Mouse (Mus musculus): ENCODE results near the gene Arg2. TPM values are rescaled to one million over a fixed set of nuclear protein-coding genes. Genes with fewer than 3 reads are reported as not detected.

The Arg2 gene
- under 1 TPM; 0.04 to 0.07 TPM for polyA plus RNA-seq (2012; fragmentation: generic; extraction: Trizol)

DNA sequence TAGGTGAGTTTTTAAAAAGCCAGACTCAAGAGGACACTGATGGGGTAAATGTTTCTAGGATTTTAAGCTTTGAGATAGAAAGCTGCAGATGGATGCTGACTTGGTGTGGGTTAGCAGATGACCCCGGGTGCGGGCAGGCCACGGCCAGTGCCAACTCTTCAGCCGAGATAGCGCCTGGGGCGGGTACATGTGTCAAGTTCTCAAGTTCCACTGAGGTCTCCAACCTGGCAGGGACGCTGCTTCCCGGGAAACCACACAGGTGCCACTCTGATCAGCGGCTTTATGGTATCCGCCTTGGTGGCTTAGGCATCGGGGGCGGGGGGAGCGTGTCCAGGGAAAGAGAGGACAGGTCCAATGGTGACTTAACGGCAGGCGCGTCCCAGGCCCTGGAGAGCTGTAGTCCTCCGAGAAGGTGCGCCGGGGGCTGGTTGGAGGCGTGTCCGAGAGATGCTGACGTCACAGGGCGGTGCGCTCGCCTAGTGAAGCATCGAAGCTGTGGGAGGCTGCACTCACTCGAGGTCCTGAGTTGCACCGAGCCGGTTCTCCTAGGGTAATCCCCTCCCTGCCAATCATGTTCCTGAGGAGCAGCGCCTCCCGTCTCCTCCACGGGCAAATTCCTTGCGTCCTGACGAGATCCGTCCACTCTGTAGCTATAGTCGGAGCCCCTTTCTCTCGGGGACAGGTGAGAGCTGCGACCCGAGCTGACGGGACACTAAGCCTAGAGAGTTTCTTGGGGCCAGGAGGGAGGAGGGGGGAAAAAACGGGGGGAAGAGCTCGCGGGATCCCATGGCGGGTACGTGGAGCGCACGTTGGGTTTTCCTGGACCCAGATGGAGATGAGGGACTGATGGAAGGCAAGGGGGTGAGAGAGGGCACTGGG, at the start of gene Arg2:
TSS of gene Arg2 (plus strand) at position 479 of the 879 bp plus-strand sequence.

DNA sequence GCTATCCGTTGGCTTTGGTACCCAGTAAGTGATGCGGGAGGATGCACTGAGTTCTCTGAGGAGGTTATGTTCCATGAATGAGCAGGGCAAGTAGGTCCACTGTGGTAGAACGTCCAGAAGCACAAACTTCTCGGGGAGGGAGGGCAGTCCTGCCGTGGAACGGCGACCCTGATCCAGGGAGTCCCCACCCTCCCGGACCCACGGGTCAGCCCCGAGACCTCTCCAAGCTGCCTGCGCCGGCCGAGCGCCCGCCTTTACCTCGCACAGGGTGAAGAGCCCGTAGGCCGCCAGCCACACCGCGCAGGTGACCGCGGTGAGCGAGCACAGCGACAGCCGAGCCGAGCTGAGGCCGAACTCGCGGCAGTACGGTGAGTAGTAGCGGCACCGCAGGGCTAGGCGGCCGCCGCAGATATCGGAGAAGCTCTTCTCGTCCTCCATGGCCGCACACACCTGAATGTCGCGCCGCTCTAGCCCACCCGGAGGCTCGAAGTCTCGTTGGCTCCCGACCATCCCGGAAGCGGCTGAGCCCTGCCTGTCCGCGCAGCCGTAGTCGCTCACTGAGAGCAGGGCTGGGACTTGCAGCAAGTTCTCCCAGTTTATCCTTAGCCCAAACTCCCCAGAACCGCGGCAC, 41.3 kb upstream of the Arg2 start, which contains the start of gene Pigh:
TSS of gene Pigh (minus strand) at position 470 of the 631 bp plus-strand sequence.

DNA sequence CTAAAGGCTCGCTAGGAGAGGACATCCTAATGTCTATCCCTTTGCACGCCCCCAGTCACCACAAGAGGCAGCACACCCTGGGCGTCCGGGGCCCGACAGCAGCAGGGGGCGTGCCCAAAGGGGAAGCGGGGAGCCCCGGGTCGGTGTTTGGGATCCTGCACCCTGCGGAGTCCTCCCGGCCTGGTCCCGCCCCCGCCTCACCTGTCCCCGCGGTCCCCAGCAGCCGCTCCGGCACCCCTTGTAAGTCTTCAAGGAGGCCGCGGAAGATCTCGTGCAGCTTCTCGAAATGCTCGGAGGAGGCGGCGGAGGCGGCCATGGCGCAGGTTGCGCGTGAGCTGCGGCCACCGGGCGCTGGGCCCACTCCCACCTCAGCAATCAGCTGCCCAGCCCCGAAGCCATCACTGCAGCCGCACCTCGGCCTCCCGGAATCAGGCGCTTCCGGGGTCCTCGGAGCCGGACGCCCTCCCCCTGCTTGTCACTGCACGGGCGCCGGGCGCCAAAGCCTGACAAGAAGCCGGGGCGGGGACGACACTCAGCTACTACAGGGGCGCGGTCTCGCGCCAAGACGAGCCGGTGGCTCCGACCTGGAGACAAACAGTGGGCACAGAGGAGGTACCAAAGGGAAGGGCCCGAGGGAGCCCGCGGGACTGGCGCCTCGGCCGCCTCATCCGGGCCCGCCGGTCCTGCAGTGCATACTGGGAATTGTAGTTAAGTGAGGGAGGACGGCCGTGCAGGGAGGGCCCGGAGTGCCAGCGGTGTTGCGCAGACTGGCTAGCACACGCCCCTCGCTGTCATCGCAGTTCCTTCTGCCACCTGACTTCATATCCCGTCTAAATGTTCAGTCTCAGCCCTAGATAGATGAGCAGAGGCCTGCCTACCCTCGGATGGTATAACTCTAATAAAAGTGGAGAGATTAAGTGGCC, 41.7 kb downstream of the Arg2 start, which contains the start of gene Vti1b:
TSS of gene Vti1b (minus strand) at position 649 of the 923 bp plus-strand sequence.

DNA sequence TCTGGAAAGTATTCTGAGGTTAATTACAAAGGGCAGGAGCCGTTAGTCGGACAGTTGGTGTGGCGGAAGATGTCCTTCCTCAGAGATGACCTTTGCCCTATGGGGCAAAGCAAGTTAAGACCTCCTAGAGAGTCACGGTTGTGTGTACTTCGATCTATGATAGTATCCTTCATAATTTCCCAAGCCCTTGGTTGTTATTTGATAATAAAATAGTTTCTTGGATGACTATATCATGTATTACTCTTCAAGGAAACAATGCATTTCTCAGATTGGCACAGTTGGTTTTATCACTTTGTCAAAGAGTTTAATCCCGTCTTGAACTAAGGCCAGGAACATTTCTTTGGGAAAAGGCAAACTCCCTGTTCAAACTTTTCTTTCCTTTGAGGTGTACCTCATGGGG, 61.6 kb downstream of the Arg2 start, which contains the start of gene Rdh11:
TSS of gene Rdh11 (minus strand) at position 101 of the 400 bp plus-strand sequence.

Other genes starting within 250 kb of the Arg2 start
- under 1 TPM in 1 of 2 experiments, not detected in 1; 0.01 TPM for gene Plek2, start 223.8 kb upstream of the Arg2 start, polyA plus RNA-seq (2012; fragmentation: generic; extraction: Trizol)
- gene Tmem229b, start 123.2 kb upstream of the Arg2 start, polyA plus RNA-seq (2012; fragmentation: generic; extraction: Trizol), result under 1 TPM; 0.05 to 0.70 TPM
- gene Plekhh1, start 101.6 kb upstream of the Arg2 start, polyA plus RNA-seq (2012; fragmentation: generic; extraction: Trizol), result under 1 TPM; 0.04 to 0.09 TPM
- 1 to 10 TPM in 1 of 2 experiments, under 1 TPM in 1; 0.34 to 5.4 TPM for gene Pigh, start 41.1 kb upstream of the Arg2 start, polyA plus RNA-seq (2012; fragmentation: generic; extraction: Trizol)
- 10 to 100 TPM; 16.7 to 73.9 TPM for gene Vti1b, start 41.9 kb downstream of the Arg2 start, polyA plus RNA-seq (2012; fragmentation: generic; extraction: Trizol)
- gene Rdh11, start 61.5 kb downstream of the Arg2 start, polyA plus RNA-seq (2012; fragmentation: generic; extraction: Trizol), result 10 to 100 TPM in 1 of 2 experiments, 1 to 10 TPM in 1; 9.9 to 19.2 TPM
- gene Rdh12, start 78.1 kb downstream of the Arg2 start, polyA plus RNA-seq (2012; fragmentation: generic; extraction: Trizol), result 1 to 10 TPM in 1 of 2 experiments, under 1 TPM in 1; 0.55 to 2.1 TPM
- 10 to 100 TPM in 1 of 2 experiments, 1 to 10 TPM in 1; 3.4 to 13.5 TPM for gene Zfyve26, start 165.5 kb downstream of the Arg2 start, polyA plus RNA-seq (2012; fragmentation: generic; extraction: Trizol)
- gene Rad51b, start 166.5 kb downstream of the Arg2 start, polyA plus RNA-seq (2012; fragmentation: generic; extraction: Trizol), result 1 to 10 TPM; 1.2 to 5.1 TPM